Mouse (Mus musculus): ENCODE measurements at regions not wholly inside any gene's neighbourhood (a gene's known extent, or its start where the extent isn't known, plus 50 kb on each side); places are given as distances from the start of the nearest gene placed in this dataset.

- in situ Hi-C loops (cut with MboI, MseI): loop anchor here (10.0 kb wide), 1 partner anchor 239 kb away; the partner anchor contains the start of gene Foxd2
Measured at GRCm38 (mm10) chr4:114665684-114666083, 155.8 kb upstream of the Gm12830 start.

DNA sequence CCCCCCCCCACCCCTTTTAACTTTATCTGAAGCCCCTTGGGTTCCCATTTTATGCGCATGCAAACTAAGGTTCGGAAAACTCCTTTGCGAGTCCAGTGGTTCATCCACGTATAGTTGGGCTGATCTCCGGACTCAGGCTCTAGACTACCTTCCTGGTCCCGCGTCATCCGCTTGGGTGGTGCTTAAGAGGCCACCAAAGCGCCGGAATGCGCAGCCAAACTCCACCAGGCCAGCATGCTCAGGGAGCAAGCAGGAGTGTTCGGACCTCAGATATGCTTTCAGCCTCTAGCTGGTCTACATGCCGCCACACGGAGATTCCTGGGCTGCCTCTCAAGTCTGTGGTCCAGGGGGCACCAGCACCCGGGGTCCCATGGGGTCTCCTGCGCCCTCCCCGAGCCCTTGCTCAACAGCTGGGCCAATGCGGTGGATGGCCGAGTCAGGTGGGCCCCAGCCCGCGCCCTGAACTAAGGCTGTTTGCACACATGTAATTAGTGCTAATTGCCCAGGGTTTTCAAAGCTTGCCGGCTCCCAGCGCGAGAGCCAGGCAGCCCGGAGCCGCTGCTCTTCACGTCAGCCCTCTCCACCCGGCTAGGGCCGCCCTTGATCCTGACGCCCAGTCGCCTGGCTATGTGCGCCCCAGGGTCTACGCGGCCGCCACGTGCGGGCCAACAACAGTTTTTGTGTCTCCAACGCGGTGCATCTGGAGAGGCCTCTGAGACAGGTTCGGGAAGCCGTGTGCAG lies 155.1 kb upstream of the Gm12830 start:
- in situ Hi-C loops (cut with MboI, MseI): loop anchor here (10.0 kb wide), 1 partner anchor 238 kb away; the partner anchor contains the start of gene Foxd2

DNA sequence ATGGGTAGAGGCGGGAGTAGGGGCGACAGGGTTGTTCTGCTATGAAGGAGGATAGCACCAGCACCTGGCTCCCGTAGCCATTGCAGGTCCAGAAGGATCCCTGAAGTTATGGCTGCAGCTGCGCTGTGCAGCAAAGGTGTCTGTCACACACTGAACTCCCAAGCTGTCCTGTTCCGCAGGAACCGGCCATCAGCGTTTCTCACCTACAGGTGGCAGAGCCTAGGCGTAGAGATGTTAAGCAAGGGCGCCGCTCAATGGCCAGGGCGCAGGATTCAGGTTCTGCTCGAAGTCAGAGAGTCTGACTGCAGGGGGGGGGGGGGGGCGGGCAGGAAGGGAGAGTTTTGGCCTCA lies 154.6 kb upstream of the Gm12830 start:
- in situ Hi-C loops (cut with MboI, MseI): loop anchor here (10.0 kb wide), 1 partner anchor 238 kb away; the partner anchor contains the start of gene Foxd2

- in situ Hi-C loops (cut with MboI, MseI): loop anchor here (10.0 kb wide), 1 partner anchor 273 kb away; no protein-coding TSS in a partner anchor
Measured at GRCm38 (mm10) chr4:114672096-114672720, 149.3 kb upstream of the Gm12830 start.

DNA sequence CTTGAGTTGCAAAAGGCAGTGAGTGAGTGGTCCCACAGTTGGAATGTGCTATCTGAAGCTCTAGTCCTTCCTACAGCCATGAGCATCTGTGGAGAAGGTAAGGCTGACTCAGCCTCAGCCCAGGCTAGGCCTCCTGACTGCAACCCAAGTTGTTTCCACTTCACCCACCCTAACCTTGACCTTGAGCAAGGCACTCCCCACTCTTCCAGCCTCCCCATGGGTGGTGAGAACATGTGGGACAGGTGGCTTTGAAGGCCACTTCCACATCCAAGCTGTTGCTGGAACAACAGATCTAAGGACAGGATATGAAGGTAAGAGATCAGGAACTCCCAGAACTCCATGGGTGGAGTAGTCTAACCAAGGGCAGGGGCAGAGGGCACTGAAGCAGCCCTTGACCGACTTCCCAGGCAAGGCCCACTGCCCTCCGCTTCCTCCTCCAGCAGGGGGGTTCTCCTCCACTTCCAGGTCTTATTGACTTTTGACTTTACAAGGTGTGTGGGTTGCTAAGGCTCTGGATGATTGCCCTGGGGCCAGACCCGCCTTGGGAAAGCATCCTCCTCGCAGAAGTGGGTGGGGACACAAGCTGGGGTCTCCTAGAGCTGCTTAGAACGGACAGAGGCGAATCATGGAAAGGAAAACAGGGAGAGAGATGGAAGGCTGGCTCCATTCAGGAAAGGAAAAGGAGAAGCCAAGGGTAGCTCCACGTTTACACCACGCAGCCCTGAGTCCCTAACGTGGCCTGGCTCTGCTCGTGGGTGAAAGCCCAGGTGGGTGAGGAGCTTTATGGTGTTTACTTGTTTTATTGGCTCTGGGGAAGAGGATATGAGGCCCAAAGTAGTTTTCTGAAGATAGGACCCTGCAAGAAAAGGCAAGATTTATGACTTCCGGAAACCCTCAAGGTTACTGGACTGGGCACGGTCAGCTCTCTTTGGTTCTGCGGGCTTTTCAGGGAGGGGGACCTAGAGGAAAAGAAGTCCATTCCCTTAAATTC lies 144.3 kb upstream of the Gm12830 start:
- in situ Hi-C loops (cut with MboI, MseI): loop anchor here (10.0 to 25.0 kb wide), 2 partner anchors 268 to 435 kb away; no protein-coding TSS in a partner anchor

- in situ Hi-C loops (cut with MboI, MseI): loop anchor here (10.0 to 25.0 kb wide), 2 partner anchors 267 to 434 kb away; no protein-coding TSS in a partner anchor
Measured at GRCm38 (mm10) chr4:114678053-114678941, 143.2 kb upstream of the Gm12830 start.

DNA sequence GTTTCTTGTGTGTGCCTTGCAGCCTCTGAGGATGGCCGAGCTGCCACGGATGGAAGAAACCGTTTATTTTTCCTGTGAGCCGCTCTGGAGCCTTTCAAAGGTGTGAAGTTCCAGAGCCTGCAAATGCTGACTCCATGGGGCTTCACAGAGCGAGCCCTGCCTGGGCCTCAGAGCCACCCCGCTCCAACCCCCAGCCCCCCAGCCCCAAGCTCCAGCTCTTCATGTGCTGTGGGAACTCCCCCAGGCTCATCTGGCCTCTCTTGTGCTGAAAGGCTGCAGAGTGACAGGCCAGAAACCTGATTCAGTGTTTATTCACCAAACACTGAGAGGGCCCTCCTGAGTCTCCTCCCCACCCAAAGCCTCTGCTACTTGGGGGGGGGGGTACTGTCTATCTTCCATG lies 141.2 kb upstream of the Gm12830 start:
- in situ Hi-C loops (cut with MboI, MseI): loop anchor here (25.0 kb wide), 1 partner anchor 432 kb away; no protein-coding TSS in a partner anchor

- in situ Hi-C loops (cut with MboI, MseI): loop anchor here (25.0 kb wide), 1 partner anchor 429 kb away; no protein-coding TSS in a partner anchor
Measured at GRCm38 (mm10) chr4:114682955-114683354, 138.6 kb upstream of the Gm12830 start.

GRCm38 (mm10) chr4:114683696-114684095 lies 137.8 kb upstream of the Gm12830 start:
- in situ Hi-C loops (cut with MboI, MseI): loop anchor here (25.0 kb wide), 1 partner anchor 429 kb away; no protein-coding TSS in a partner anchor

- in situ Hi-C loops (cut with MboI, MseI): loop anchor here (25.0 kb wide), 1 partner anchor 427 kb away; no protein-coding TSS in a partner anchor
Measured at GRCm38 (mm10) chr4:114684844-114685382, 136.6 kb upstream of the Gm12830 start.

DNA sequence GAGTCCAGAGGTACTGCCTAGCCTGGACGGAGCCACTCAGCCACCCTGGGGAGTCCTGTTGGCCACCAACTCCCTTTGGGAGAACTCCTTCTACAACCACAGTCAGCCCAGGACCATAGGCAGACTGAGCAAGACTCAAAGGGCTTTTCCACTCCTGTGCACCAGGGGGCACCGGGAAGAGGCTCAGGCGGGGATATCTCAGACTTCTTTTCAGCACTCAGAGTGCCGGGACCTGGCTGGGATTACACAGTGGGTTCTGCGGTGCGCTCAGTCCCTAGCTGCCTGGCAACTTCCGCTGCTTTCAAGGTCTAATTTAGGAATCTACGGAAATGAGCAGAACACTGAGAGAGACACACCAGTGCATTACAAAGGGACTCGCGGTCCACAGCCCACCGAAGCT lies 136.1 kb upstream of the Gm12830 start:
- in situ Hi-C loops (cut with MboI, MseI): loop anchor here (25.0 kb wide), 1 partner anchor 427 kb away; no protein-coding TSS in a partner anchor

DNA sequence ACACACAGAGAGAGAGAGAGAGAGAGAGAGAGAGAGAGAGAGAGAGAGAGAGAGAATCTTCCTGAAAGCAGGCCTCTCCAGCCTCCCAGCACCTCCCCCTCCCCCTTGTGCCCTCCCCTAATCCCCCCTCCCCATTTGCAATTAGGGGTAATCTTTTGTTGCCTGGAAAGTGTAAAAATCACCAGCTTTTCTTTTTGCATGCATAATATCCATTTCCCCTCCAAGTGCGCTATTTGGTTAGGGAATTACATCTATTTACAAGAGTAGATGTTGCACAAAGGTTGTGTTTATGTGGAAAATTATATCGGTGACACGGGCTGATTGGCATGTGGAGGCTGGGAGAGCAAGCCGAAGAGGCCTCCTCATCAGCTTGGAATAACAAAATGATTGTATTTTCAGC lies 135.4 kb upstream of the Gm12830 start:
- in situ Hi-C loops (cut with MboI, MseI): loop anchor here (25.0 kb wide), 1 partner anchor 426 kb away; no protein-coding TSS in a partner anchor

GRCm38 (mm10) chr4:114688356-114688972 lies 133.1 kb upstream of the Gm12830 start:
- in situ Hi-C loops (cut with MboI, MseI): loop anchor here (25.0 kb wide), 1 partner anchor 424 kb away; no protein-coding TSS in a partner anchor

- in situ Hi-C loops (cut with MboI, MseI): loop anchor here (25.0 kb wide), 1 partner anchor 423 kb away; no protein-coding TSS in a partner anchor
Measured at GRCm38 (mm10) chr4:114688973-114689371, 132.6 kb upstream of the Gm12830 start.

GRCm38 (mm10) chr4:114705586-114705985 lies 115.9 kb upstream of the Gm12830 start:
- in situ Hi-C loops (cut with MboI, MseI): no loop called here

- in situ Hi-C loops (cut with MboI, MseI): no loop called here
Measured at GRCm38 (mm10) chr4:114710182-114710909, 111.2 kb upstream of the Gm12830 start.

DNA sequence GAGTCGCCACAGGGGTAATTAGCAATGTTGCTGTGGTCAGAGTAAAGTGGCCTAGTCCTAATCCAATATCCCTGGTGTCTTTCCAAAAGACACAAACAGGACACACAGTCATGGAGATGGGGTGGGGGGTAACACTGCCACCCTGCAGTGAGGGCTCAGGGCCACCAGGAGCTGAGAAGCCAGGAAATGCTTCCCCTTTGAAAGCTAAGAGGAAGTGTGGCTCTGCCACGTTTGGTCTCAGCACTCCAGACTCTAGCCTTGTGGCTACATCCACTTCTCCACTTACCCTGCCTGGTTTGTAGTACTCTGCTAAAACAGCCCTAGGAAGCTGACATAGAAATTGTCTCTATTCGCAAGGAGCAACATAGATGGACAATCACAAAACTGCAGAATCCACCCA lies 110.4 kb upstream of the Gm12830 start:
- in situ Hi-C loops (cut with MboI, MseI): no loop called here

- in situ Hi-C loops (cut with MboI, MseI): no loop called here
Measured at GRCm38 (mm10) chr4:114712005-114712665, 109.4 kb upstream of the Gm12830 start.

All from T-helper 2 cell (primary cell).